Mouse (Mus musculus): ENCODE measurements around the gene Zfp605.
A peak's percentile ranks its signal among the peaks of the same experiment; 100 is the strongest.
"Not testable (repeated sequence)": the region's sequence is repeated elsewhere in the genome, so short reads cannot be mapped to it uniquely, and the experiment has no call there.

Gene Zfp605

DNA sequence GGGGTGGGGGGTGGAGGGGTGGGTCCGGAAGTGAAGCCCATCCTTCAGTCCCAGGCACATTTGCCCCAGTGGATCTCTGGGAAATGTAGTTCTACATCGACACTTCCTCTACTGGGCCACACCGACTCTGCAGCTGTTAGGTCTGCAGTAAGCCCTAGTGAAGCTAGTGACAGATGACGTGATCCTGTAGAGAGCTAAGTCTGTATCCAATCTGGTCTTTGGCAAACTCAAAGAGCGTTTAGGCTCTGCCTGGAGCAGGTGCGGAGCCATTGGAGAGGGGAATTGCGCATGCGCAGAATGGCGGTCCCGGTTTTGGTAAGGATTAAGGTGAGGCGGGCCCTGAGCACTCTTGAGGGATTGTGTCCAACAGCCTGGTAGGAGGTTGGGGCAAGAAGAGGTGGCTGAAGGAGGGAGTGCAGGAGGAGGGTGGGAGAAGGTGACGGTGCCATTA lies at the start of gene Zfp605:
Zfp605 (plus strand) TSS at position 102 of the 451 bp plus-strand sequence.
- DNase-seq (ENCODE audit: low read depth, low spot score) = peak; percentile 97

GRCm38 (mm10) chr5:110072413-110072812 lies 37.5 kb upstream of the Zfp605 start, which contains the start of gene Gm17655:
Gene Gm17655, minus strand, starts transcription at chr5:110072513.
- DNase-seq (ENCODE audit: low read depth, low spot score) = not testable (repeated sequence)

DNA sequence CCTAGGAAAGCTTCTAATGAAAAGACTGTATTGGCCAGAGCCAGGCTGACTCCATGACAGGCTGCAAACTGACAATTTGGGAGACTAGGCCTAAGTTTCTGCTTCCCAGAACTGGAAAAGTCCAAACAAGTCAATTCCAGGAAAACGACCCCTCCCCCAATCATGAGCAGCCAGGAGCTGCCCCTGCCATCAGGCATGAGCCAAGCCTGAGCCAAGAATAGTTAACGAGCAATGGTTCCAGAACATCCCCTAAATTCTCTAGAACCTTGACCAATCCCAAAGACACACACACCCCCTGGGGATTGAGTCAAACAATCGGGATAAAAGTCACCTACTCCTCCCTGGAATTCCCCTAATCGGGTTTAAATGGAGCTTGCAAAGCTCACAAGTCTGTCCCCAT lies 26.9 kb upstream of the Zfp605 start:
- DNase-seq (ENCODE audit: low read depth, low spot score) = no peak

GRCm38 (mm10) chr5:110086161-110086866 lies 23.6 kb upstream of the Zfp605 start:
- DNase-seq (ENCODE audit: low read depth, low spot score) = no peak

GRCm38 (mm10) chr5:110091546-110091945 lies 18.3 kb upstream of the Zfp605 start:
- DNase-seq (ENCODE audit: low read depth, low spot score) = no peak

DNA sequence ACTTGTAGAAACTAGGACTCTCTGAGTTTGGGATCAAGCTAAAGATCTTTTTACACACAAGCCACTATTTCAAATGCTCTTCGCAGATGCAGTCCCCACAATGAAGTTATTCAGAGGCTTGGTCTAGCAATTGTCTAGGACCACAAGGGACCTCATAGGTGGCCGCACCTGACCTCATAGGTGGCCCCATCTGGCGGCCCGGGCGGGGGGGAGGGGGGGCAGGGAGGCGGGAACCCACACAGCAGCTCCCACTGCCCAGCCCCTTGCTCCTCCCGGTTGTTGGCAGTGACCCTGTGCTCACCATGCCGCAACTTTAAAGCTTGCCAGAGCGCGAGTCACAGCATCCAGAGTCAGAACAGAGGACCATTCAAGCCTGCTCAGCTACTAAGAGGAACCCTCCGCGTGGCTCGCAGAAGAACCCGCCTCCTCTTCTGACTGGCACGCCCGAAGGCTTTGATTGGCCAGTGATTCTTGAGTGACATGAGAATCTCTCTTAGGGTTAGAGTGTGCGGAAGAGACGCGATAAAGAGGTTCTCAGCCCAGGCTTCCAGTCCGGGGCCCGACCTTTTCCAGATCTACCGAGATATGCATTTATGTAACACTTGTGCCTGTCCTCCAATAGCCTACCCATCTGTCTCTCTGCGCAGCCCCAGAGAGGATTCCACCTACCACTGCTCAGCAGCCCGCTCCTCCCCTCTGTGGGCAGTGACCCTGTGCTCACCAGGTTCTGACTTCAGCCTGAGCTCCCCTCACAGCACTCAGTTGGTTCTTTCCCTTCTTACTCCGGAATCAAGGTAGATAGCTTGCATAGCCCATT lies 15.7 kb upstream of the Zfp605 start, which contains the start of gene Gm35315:
Gm35315 (minus strand) TSS at position 391 of the 817 bp plus-strand sequence.
- peak; percentile 97 for DNase-seq (ENCODE audit: low read depth, low spot score)

DNA sequence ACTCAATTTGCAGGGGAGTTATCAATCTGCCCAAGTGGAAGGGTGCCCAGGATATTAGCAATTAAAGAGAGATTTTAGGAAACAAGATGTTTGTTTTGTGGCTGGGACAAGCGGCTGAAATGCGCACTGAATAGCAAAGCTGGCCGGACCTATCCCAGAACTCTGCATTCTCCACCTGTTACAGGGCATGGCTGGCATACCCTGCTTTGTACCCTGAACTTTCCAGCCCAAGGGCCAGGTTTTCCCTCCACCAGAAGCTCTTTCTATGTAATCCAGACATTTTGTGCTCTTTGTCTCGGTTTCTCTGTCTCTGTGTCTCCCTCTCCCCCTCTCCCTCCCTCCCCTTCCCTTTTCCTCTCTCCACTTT lies 15.1 kb upstream of the Zfp605 start:
- DNase-seq (ENCODE audit: low read depth, low spot score) = no peak

- peak; percentile 81 for DNase-seq (ENCODE audit: low read depth, low spot score)
Measured at GRCm38 (mm10) chr5:110098991-110099477, 10.9 kb upstream of the Zfp605 start.

DNA sequence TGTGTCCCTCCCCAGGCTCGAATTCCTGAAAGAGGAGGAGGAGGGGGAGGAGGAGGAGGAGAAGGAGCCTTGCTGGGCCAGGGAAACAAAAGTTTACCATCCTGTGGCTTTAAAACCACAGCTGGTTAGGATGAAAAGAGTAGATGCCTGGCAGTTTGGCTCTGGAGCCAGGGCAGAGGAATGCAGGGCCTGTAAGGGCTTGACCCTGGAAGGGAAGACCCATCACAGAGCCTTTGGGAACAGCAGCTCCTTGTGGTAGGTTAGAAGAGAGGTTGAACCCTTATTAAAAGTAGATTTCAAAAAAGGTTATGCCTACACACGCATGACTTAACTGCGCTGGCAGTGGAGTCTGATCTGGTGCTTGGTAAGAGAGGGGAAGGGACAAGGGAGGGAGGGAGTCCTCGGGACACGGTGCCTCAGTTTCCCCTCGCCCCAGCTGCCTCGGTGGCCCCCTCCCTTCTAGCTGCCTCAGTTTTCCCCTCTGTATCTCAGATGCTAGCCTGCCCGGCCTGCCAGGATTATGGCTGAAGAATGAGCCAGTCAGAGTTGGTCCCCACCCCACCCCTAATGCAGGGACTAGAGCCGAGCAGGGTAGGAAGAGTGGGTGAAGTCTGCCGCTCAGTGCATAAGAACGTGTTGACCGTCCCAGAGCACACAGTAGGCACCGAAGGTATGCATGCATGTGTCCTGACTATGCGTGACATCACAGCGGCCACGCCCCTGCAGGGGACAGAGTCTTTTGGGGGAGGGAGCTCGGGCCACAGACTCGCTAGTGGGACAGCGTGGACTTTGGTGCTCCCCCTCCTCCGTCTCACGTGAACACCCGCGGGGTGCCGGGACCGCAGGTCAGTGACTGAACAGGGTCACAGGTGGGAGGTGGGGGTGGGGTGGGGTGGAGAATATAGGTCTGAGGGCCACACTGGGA lies 10.0 kb upstream of the Zfp605 start, which contains the start of gene Plcxd1:
Plcxd1 (plus strand) TSS at position 314 of the 925 bp plus-strand sequence.
- peak; percentile 31 for DNase-seq (ENCODE audit: low read depth, low spot score)

DNA sequence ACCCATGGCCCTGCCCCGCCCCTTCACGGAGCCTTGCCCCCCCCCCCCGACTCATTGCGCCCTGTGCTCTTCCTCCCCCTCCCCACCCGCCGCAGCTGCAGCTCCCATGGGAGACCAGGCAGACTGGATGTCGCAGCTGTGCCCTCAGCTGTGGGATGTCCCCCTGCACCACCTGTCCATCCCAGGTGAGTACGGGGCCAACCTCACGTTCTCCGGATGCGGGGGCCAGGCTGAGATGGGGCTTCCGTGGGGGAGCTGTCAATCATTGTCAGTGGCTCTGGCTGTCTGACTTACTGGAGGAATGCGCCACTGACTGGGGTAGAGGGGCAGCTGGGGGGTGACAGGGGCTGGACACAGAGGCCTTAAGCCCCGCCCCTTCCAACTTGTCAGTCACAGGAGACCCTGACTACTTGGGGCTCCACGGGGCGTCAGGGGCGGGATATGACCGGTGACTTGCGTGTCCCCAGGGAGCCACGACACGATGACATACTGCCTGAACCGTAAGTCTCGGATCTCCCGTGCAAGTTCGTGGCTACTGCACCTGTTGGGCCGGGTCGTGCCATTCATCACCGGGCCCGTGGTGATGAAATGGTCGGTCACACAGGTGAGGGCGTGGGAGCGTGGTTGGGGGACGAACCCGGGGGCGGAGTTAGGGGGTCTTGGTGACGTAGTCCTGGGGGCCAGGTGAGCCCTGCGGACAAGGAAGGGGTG lies 8.8 kb upstream of the Zfp605 start:
- DNase-seq (ENCODE audit: low read depth, low spot score) = peak; percentile 48

DNA sequence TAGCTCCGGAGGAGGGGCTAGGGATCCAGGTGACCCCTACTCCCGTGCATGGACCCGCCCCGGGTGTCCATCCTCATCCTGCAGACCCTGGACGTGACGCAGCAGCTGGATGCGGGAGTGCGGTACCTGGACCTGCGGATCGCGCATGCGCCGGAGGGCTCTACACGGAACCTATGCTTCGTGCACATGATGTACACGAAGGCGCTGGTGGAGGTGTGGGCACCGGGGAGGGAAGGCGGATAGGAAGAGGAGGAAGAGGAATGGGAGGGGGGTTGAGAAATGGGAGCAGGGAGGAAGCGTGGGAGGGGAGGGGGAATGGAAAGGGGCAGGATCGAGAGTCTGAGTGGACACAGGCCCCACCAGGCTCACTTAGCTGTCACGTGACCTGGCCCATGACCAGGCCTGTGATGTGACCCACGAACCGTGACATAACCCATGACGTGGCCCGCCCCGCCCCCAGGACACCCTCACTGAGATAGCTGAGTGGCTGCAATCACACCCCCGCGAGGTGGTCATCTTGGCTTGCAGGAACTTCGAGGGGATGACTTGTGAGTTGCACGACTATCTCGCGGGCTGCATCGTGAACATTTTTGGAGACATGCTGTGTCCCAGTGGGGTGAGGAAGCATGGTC lies 8.1 kb upstream of the Zfp605 start:
- DNase-seq (ENCODE audit: low read depth, low spot score) = peak; percentile 87

DNA sequence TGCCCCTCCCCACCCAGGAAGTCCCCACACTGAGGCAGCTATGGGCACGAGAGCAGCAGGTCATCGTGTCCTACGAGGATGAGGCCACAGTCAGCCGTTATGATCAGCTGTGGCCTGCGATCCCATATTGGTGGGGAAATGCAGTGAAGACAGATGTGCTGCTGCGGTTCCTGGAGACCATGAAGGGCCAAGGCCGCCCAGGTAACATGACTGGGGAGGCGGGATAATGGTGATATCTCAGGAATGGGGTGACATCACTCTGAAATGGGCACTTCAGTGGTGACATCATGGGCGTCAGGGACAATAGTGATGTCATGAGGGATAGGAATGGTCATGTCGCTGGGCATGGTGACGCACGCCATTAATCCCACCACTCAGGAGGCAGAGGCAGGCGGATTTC lies 7.5 kb upstream of the Zfp605 start:
- no peak for DNase-seq (ENCODE audit: low read depth, low spot score)

GRCm38 (mm10) chr5:110102853-110103625 lies 6.9 kb upstream of the Zfp605 start:
- peak; percentile 26 for DNase-seq (ENCODE audit: low read depth, low spot score)

- no peak for DNase-seq (ENCODE audit: low read depth, low spot score)
Measured at GRCm38 (mm10) chr5:110103901-110104615, 5.8 kb upstream of the Zfp605 start.

DNA sequence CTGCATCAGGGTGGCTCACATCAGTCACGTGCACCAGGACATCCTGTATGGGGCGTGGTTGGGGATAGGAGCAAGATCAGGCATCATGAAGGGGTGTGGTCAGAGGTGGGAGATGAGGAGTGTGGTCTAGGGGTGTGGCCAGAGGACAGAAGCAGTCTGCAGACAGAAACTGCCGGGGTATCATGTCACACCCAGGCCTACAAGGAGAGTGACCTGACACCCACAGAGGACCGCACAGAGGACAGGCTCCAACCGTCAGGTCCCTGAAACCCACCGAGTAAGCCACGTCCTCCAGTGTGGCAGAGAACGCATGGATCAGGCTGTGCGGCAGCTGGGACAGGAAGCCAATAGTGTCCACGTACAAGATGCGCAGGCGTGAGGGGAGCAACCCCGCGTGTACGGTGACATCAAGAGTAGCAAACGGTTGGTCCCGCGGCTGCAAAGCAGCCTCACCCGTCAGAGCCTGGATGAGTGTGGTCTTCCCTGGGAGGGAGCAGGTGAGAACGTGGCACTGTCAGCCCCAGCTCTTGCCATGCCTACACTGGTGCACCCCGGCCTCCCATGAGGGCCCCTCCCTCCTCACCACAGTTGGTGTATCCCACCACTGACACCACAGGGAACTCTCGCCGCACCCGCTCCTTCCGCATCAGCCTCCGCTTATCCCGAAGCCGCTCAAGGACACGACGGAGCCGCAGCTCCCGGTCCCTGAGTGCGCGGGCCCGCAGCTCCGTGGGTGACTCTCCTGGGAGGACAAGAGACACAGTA lies 5.1 kb upstream of the Zfp605 start:
- no peak for DNase-seq (ENCODE audit: low read depth, low spot score)

DNA sequence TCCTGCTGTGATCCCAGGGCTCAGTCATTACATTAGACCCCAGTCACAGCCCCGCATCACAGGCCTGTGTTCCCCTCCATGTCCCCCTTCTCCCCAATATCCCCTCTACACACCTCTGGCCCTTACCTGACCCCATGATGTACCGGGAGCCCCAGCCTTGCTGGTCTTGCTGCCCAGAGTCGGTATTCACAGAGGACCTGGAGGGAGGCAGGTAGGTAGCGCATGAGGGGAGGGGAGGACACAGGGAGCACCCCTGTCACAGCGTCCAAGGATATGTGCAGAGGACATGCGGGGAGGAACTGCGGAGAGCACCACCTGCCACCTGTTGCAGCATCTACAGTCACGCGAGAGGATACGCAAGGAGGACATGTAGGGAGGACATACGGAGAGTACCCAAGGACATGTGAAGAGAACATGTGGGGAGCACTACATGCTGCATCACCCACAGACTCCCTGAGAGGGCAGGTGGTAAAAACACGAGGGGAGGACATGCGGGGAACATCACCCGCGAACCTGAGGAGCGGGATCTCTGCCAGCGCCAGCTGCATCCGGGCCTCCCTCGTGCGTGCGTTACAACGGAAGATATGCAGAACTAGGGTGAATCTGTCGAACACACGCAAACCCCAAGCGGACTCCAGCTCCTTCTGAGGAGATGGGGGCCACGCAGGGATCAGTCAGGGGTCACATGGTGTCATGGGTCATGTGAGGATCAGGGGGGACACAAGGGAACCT lies 3.6 kb upstream of the Zfp605 start:
- peak; percentile 29 for DNase-seq (ENCODE audit: low read depth, low spot score)

- no peak for DNase-seq (ENCODE audit: low read depth, low spot score)
Measured at GRCm38 (mm10) chr5:110106901-110107564, 2.9 kb upstream of the Zfp605 start.
